17 mouse cellular contexts compared by ENCODE assay signal in genomic region chr14:45920783-45921182, GRCm38 (mm10).
DNase-seq lines count a peak whose midpoint lies in the region; ATAC-seq and TF ChIP-seq lines count a peak whose summit lies in the region.
"Had no signal": no experiment of that assay in that cellular context is flagged by ENCODE, and none has a peak within 500 bp of the region (broad histone marks: within the 10 kb centered on the region; RNA-seq: fewer than 3 reads in every experiment).

No protein-coding gene starts in this region.

- H3K9me3 ChIP-seq in heart, embryonic 13.5 days, result no peaks in the 10 kb centered on the region
- H3K9me3 ChIP-seq in lung, embryonic 14.5 days (ENCODE audit: low read depth, low read length), result no peaks in the 10 kb centered on the region
- peaks cover 2% of the 10 kb centered on the region; the same call in 1 of the 2 replicates for H3K9me3 ChIP-seq in forebrain, embryonic 10.5 days
- H3K9me3 ChIP-seq: G1E; stomach, embryonic 15.5 days had no signal

- no peak overlapping the region for H3K9ac ChIP-seq in heart, embryonic 13.5 days
- H3K9ac ChIP-seq in lung, embryonic 14.5 days, result no peak overlapping the region
- H3K9ac ChIP-seq: stomach, embryonic 15.5 days had no signal

- WGBS in heart, embryonic 13.5 days, result 10% methylated on average over 6 of the region's 6 CpGs
- WGBS in lung, embryonic 14.5 days, result 2% methylated on average over 6 of the region's 6 CpGs
- WGBS in forebrain, embryonic 10.5 days, result 11% methylated on average over 6 of the region's 6 CpGs

- H3K4me1 ChIP-seq in heart, embryonic 13.5 days, result peaks cover 43% of the 10 kb centered on the region
- H3K4me1 ChIP-seq in lung, embryonic 14.5 days (ENCODE audit: insufficient read depth), result peaks cover 6% of the 10 kb centered on the region; the same call in 1 of the 2 replicates
- peaks cover 17% of the 10 kb centered on the region for H3K4me1 ChIP-seq in forebrain, embryonic 10.5 days

- H3K36me3 ChIP-seq in heart, embryonic 13.5 days, result no peaks in the 10 kb centered on the region
- no peaks in the 10 kb centered on the region for H3K36me3 ChIP-seq in lung, embryonic 14.5 days (ENCODE audit: insufficient read depth)
- no peaks in the 10 kb centered on the region for H3K36me3 ChIP-seq in forebrain, embryonic 10.5 days (replicated peaks)
- H3K36me3 ChIP-seq: G1E; stomach, embryonic 15.5 days had no signal

- peak; percentile 54; the same call in 1 of the 2 replicates for ATAC-seq in heart, embryonic 13.5 days (ENCODE audit: extremely low read depth, insufficient number of reproducible peaks, low FRiP score, low TSS enrichment)
- no peak for ATAC-seq in lung, embryonic 14.5 days (ENCODE audit: insufficient read depth)
- ATAC-seq: activated CD4-positive, CD25-positive, alpha-beta regulatory T cell, adult 4 months; hindbrain, embryonic 16.5 days had no signal

- intact Hi-C loops in heart, postnatal 36 days (cut with DNase I), result no loop called here

- no peak overlapping the region for H3K4me3 ChIP-seq in heart, embryonic 13.5 days
- no peak overlapping the region for H3K4me3 ChIP-seq in lung, embryonic 14.5 days (ENCODE audit: low read depth, low read length)
- no peak overlapping the region for H3K4me3 ChIP-seq in forebrain, embryonic 10.5 days
- H3K4me3 ChIP-seq: layer of hippocampus, adult 2 months; stomach, embryonic 15.5 days had no signal

- peak overlapping the region; percentile 79 for H3K27ac ChIP-seq in heart, embryonic 13.5 days (replicated peaks)
- peak overlapping the region; percentile 10; the same call in 1 of the 2 replicates for H3K27ac ChIP-seq in lung, embryonic 14.5 days (ENCODE audit: low read depth)
- no peak overlapping the region for H3K27ac ChIP-seq in forebrain, embryonic 10.5 days
- H3K27ac ChIP-seq: layer of hippocampus, adult 2 months; stomach, embryonic 15.5 days had no signal

- no peak for DNase-seq in heart, postnatal 36 days
- peak; percentile 54 for DNase-seq in lung, embryonic 14.5 days
- no peak for DNase-seq in lung, adult 18-20 months
- peak; percentile 61 for DNase-seq in embryo, embryonic 10.5 days (ENCODE audit: low spot score)
- peak; percentile 9 for DNase-seq in heart, postnatal 4 days
- DNase-seq in ovary, postnatal 10 days (ENCODE audit: low spot score), result no peak
- DNase-seq in forebrain, embryonic 10.5 days (ENCODE audit: extremely low spot score, low spot score), result no peak
- DNase-seq: cerebellum, adult 18-20 months; gastrocnemius, postnatal 25 days; liver; thymus, postnatal 25 days had no signal

- H3K4me2 ChIP-seq in heart, embryonic 13.5 days, result peak overlapping the region; percentile 39
- peak overlapping the region; percentile 37 for H3K4me2 ChIP-seq in lung, embryonic 14.5 days
- H3K4me2 ChIP-seq: stomach, embryonic 15.5 days had no signal

- H3K27me3 ChIP-seq in heart, embryonic 13.5 days (replicated peaks), result no peaks in the 10 kb centered on the region
- no peaks in the 10 kb centered on the region for H3K27me3 ChIP-seq in lung, embryonic 14.5 days (ENCODE audit: insufficient read depth, low read length)
- H3K27me3 ChIP-seq in forebrain, embryonic 10.5 days (ENCODE audit: poor library complexity, severe bottlenecking), result peaks cover 66% of the 10 kb centered on the region

- TF ChIP-seq CTCF in lung, embryonic 14.5 days (IDR thresholded peaks at IDR 0.05; ENCODE audit: low read depth), result no peak

Comparison
In these comparisons a context has a peak if more than half of its experiments do, and no peak if none do; other contexts are left out.
1. DNase-seq: peak in lung, embryonic 14.5 days (single experiment), embryo, embryonic 10.5 days (single experiment) and heart, postnatal 4 days (single experiment); none in heart, postnatal 36 days (0 of 2), lung, adult 18-20 months (0 of 2), ovary, postnatal 10 days (single experiment) and forebrain, embryonic 10.5 days (single experiment).